Mouse (Mus musculus) erythroblast, embryonic 14.5 days (primary cell): ENCODE data around the gene Gpatch3.

ENCODE experiments used
- GATA1 ChIP-seq: IDR thresholded peaks from 2 replicates; pipeline ENCODE4 v1.6.1; 2012; ENCODE audit warnings: low read length, inconsistent platforms, mixed read lengths
- TAL1 ChIP-seq: IDR thresholded peaks from 3 replicates; pipeline ENCODE4 v1.6.1; 2012; ENCODE audit warnings: low read length, inconsistent platforms, mixed read lengths

GRCm38 (mm10) chr4:133609719-133610118 lies 35.2 kb downstream of the Gpatch3 start:
- no peak for TF ChIP-seq TAL1
- TF ChIP-seq GATA1: no peak
